ENCODE assay signal across 30 mouse cellular contexts in the genomic region with DNA sequence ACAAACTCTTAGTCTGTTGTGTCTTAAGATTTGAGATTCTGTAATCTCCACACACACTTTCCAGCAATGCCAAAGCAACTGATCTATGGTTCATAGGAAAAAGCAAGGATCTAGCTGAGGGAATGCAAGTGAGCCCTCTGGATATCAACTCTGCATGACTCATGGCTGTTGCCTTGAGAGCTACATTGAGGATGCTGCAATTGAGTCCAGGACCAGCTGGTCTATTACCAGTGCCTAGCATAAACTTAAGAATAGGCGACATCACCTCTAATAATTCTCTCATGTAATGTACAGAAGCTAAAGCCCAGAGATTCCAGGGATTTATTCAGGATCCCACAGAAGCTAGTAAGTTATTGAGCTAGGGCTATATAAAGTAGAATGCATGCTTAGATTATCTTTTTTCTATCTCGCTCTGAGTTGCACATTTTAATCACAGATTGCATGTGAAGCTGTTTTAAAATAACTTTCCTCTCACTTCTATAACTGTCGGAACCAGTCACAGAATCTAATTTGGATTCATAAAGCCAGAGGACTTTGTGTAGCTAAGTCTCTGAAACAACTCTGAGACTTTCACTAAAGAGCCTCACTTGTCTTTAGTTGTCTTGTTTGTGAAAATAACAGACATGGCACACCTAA.
A peak's percentile ranks its signal among the peaks of the same experiment; 100 is the strongest.
DNase-seq lines count a peak whose midpoint lies in the region; ATAC-seq and TF ChIP-seq lines count a peak whose summit lies in the region.
"Had no signal": no experiment of that assay in that cellular context is flagged by ENCODE, and none has a peak within 500 bp of the region (broad histone marks: within the 10 kb centered on the region; RNA-seq: fewer than 3 reads in every experiment).

No protein-coding gene starts in this region.

- no peaks in the 10 kb centered on the region for H3K36me3 ChIP-seq in forebrain, postnatal 0 days (ENCODE audit: insufficient read depth)
- H3K36me3 ChIP-seq in forebrain, embryonic 12.5 days (replicated peaks): no peaks in the 10 kb centered on the region
- H3K36me3 ChIP-seq: embryonic facial prominence, embryonic 13.5 days; forebrain, embryonic 10.5 days; hindbrain, embryonic 13.5 days; liver, embryonic 12.5 days; stomach, embryonic 15.5 days had no signal

- H3K27me3 ChIP-seq in forebrain, postnatal 0 days (ENCODE audit: insufficient read depth, low read length): no peaks in the 10 kb centered on the region
- H3K27me3 ChIP-seq in forebrain, embryonic 12.5 days: no peaks in the 10 kb centered on the region
- H3K27me3 ChIP-seq: embryonic facial prominence, embryonic 13.5 days; hindbrain, embryonic 13.5 days; liver, embryonic 12.5 days; stomach, embryonic 15.5 days had no signal

- WGBS in forebrain, postnatal 0 days: 76% methylated on average over 3 of the region's 3 CpGs
- WGBS in forebrain, embryonic 12.5 days: 91% methylated on average over 3 of the region's 3 CpGs

- DNase-seq in forebrain, postnatal 0 days: no peak
- DNase-seq in left cerebral cortex, adult 11 months (ENCODE audit: low spot score): peak; percentile 33
- no peak for DNase-seq in left cerebral cortex, adult 18-20 months (ENCODE audit: low spot score in 2 of 2)
- DNase-seq in 3T3-L1 (ENCODE audit: low read depth, low spot score): peak; percentile 15
- DNase-seq in left cerebral cortex, postnatal 25 days (ENCODE audit: low spot score in 2 of 2): peak; percentile 30 to 74
- DNase-seq in embryo, embryonic 10 days (ENCODE audit: low spot score): no peak
- DNase-seq: adrenal gland, postnatal 36 days; cerebellum, adult 8-10 months; cerebellum, postnatal 36 days; gastrocnemius, adult 2 months; gastrocnemius, postnatal 36 days; heart, adult 18-20 months; heart, postnatal 4 days; kidney, adult 8-10 months; kidney, postnatal 4 days; liver, postnatal 0 days; lung, postnatal 36 days; thymus, postnatal 25 days had no signal

- H3K27ac ChIP-seq in forebrain, postnatal 0 days (ENCODE audit: low read depth, low read length): peak overlapping the region; percentile 16; the same call in 1 of the 2 replicates
- no peak overlapping the region for H3K27ac ChIP-seq in forebrain, embryonic 12.5 days
- H3K27ac ChIP-seq: embryonic facial prominence, embryonic 13.5 days; forebrain, embryonic 10.5 days; gastrocnemius, adult 2 months; hindbrain, embryonic 13.5 days; kidney, postnatal 0 days; liver, embryonic 12.5 days; stomach, embryonic 15.5 days had no signal

- peak; percentile 36 for ATAC-seq in forebrain, postnatal 0 days
- no peak for ATAC-seq in forebrain, embryonic 12.5 days (ENCODE audit: low FRiP score)
- ATAC-seq: forebrain, embryonic 16.5 days; intestine, embryonic 16.5 days; liver, embryonic 12.5 days; liver, postnatal 0 days; midbrain, embryonic 16.5 days had no signal

- intact Hi-C loops in left cerebral cortex, postnatal 25 days (cut with DNase I): no loop called here

- TF ChIP-seq CTCF in forebrain, postnatal 0 days (IDR thresholded peaks at IDR 0.05; ENCODE audit: low read depth): no peak

- no peak overlapping the region for H3K4me3 ChIP-seq in forebrain, postnatal 0 days (ENCODE audit: low read depth, low read length)
- H3K4me3 ChIP-seq in forebrain, embryonic 12.5 days (replicated peaks): no peak overlapping the region
- H3K4me3 ChIP-seq: embryonic facial prominence, embryonic 13.5 days; forebrain, embryonic 10.5 days; gastrocnemius, adult 2 months; hindbrain, embryonic 13.5 days; liver, embryonic 12.5 days; stomach, embryonic 15.5 days had no signal

- H3K9me3 ChIP-seq in forebrain, postnatal 0 days (ENCODE audit: low read length): no peaks in the 10 kb centered on the region
- H3K9me3 ChIP-seq in forebrain, embryonic 12.5 days: no peaks in the 10 kb centered on the region
- H3K9me3 ChIP-seq: embryonic facial prominence, embryonic 13.5 days; forebrain, embryonic 10.5 days; hindbrain, embryonic 13.5 days; liver, embryonic 12.5 days; stomach, embryonic 15.5 days had no signal

- no peak overlapping the region for H3K9ac ChIP-seq in forebrain, postnatal 0 days
- H3K9ac ChIP-seq in forebrain, embryonic 12.5 days: no peak overlapping the region
- H3K9ac ChIP-seq: embryonic facial prominence, embryonic 13.5 days; hindbrain, embryonic 13.5 days; liver, embryonic 12.5 days; liver, postnatal 0 days; stomach, embryonic 15.5 days had no signal

- peaks cover 5% of the 10 kb centered on the region for H3K4me1 ChIP-seq in forebrain, postnatal 0 days (ENCODE audit: insufficient read depth)
- no peaks in the 10 kb centered on the region for H3K4me1 ChIP-seq in forebrain, embryonic 12.5 days
- H3K4me1 ChIP-seq: embryonic facial prominence, embryonic 13.5 days; forebrain, embryonic 10.5 days; hindbrain, embryonic 13.5 days; liver, embryonic 12.5 days; stomach, embryonic 15.5 days had no signal

- H3K4me2 ChIP-seq in forebrain, postnatal 0 days (ENCODE audit: low read depth): no peak overlapping the region
- no peak overlapping the region for H3K4me2 ChIP-seq in forebrain, embryonic 12.5 days
- H3K4me2 ChIP-seq: embryonic facial prominence, embryonic 13.5 days; heart, embryonic 11.5 days; hindbrain, embryonic 13.5 days; liver, embryonic 12.5 days; midbrain, embryonic 11.5 days; stomach, embryonic 15.5 days had no signal

Comparison
In these comparisons a context has a peak if more than half of its experiments do, and no peak if none do; other contexts are left out.
1. DNase-seq: peak in left cerebral cortex, adult 11 months (single experiment), 3T3-L1 (single experiment) and left cerebral cortex, postnatal 25 days (2 of 2); none in forebrain, postnatal 0 days (single experiment), left cerebral cortex, adult 18-20 months (0 of 2) and embryo, embryonic 10 days (single experiment).